Mouse (Mus musculus) B cell, adult 2 months (primary cell): ENCODE data around the gene Tirap.

Experiments
- DNase-seq, 2 experiments: peaks; one replicate each; pipeline ENCODE4 v3.0.0; 2022

Tirap gene

GRCm38 (mm10) chr9:35145118-35145517, 55.0 kb downstream of the Tirap start:
- DNase-seq = no peak

GRCm38 (mm10) chr9:35142221-35142620, 57.9 kb downstream of the Tirap start:
- DNase-seq = no peak

- DNase-seq = no peak
These were observed 60.8 kb downstream of the Tirap start for GRCm38 (mm10) chr9:35139231-35139744.

- DNase-seq = no peak
These were observed 62.1 kb downstream of the Tirap start for GRCm38 (mm10) chr9:35138029-35138428.

GRCm38 (mm10) chr9:35135575-35135974, 64.5 kb downstream of the Tirap start:
- no peak for DNase-seq
